In the genomic region with DNA sequence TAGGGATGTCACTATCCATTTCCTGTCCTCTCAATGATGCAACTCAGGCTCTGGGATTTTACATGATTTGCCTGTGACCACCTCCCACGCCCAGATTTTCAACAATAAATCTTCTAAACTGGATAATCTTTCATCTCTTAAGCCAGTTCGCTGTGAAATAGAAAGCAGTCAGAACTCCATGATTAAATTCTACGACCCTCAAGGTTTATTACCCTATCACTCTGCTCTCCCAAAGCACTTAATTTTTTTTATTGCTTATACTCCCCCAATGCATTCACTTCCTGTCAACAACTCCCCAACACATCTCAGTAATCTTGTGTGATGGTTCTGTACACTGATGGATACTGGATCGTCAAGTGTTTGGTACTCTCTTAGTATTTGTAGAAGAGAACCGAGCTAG, we compare ENCODE assay signal across 20 mouse cellular contexts.
A peak's percentile ranks its signal among the peaks of the same experiment; 100 is the strongest.
DNase-seq lines count a peak whose midpoint lies in the region; ATAC-seq and TF ChIP-seq lines count a peak whose summit lies in the region.
"Had no signal": no experiment of that assay in that cellular context is flagged by ENCODE, and none has a peak within 500 bp of the region (broad histone marks: within the 10 kb centered on the region; RNA-seq: fewer than 3 reads in every experiment).

No protein-coding gene starts in this region.

- no peak overlapping the region for H3K4me3 ChIP-seq in kidney, postnatal 0 days (replicated peaks; ENCODE audit: low read depth, low read length)
- H3K4me3 ChIP-seq: embryonic facial prominence, embryonic 10.5 days; embryonic facial prominence, embryonic 12.5 days; forebrain, embryonic 13.5 days; forebrain, embryonic 15.5 days had no signal

- no peak overlapping the region for H3K9ac ChIP-seq in kidney, postnatal 0 days (ENCODE audit: low read depth, low read length)
- H3K9ac ChIP-seq: embryonic facial prominence, embryonic 12.5 days; forebrain, embryonic 13.5 days; forebrain, embryonic 15.5 days; forebrain, postnatal 0 days had no signal

- no peak for ATAC-seq in kidney, postnatal 0 days (replicated peaks; ENCODE audit: low FRiP score, low read depth)
- ATAC-seq: activated CD4-positive, CD25-positive, alpha-beta regulatory T cell, adult 4 months; forebrain, embryonic 13.5 days; forebrain, embryonic 15.5 days; forebrain, postnatal 0 days; Patski had no signal

- no peaks in the 10 kb centered on the region for H3K9me3 ChIP-seq in kidney, postnatal 0 days (replicated peaks; ENCODE audit: low read length)
- H3K9me3 ChIP-seq: embryonic facial prominence, embryonic 10.5 days; embryonic facial prominence, embryonic 12.5 days; forebrain, embryonic 13.5 days; forebrain, embryonic 15.5 days had no signal

- DNase-seq in kidney, postnatal 0 days (ENCODE audit: low spot score): peak; percentile 65
- DNase-seq in kidney, postnatal 4 days: no peak
- DNase-seq in kidney, postnatal 14 days: peak; percentile 4
- no peak for DNase-seq in kidney, adult 18-20 months
- peak; percentile 12 for DNase-seq in hindlimb bud, embryonic 11.5 days (ENCODE audit: extremely low spot score, low read depth, low spot score)
- DNase-seq in cerebellum, postnatal 36 days: no peak
- DNase-seq: adrenal gland, adult 8-10 months; adrenal gland, postnatal 14 days; adrenal gland, postnatal 36 days; cerebellum, adult 18-20 months; cerebellum, adult 8-10 months; cerebellum, adult 9-11 months; cerebellum, postnatal 14 days; forebrain, postnatal 0 days had no signal

- H3K27ac ChIP-seq in kidney, postnatal 0 days: no peak overlapping the region
- H3K27ac ChIP-seq: embryonic facial prominence, embryonic 10.5 days; embryonic facial prominence, embryonic 12.5 days; forebrain, embryonic 13.5 days; forebrain, embryonic 15.5 days had no signal

- no peaks in the 10 kb centered on the region for H3K36me3 ChIP-seq in kidney, postnatal 0 days (ENCODE audit: insufficient read depth, low read length)
- H3K36me3 ChIP-seq: embryonic facial prominence, embryonic 10.5 days; embryonic facial prominence, embryonic 12.5 days; forebrain, embryonic 15.5 days had no signal

- TF ChIP-seq CTCF in kidney, postnatal 0 days (IDR thresholded peaks at IDR 0.05; ENCODE audit: low read depth): no peak

- H3K4me2 ChIP-seq in kidney, postnatal 0 days (ENCODE audit: low read length): no peak overlapping the region
- H3K4me2 ChIP-seq: embryonic facial prominence, embryonic 12.5 days; forebrain, embryonic 13.5 days; forebrain, embryonic 15.5 days had no signal

- WGBS in kidney, postnatal 0 days: 26% methylated on average over 5 of the region's 5 CpGs

- H3K4me1 ChIP-seq in kidney, postnatal 0 days (replicated peaks; ENCODE audit: insufficient read depth, low read length): no peaks in the 10 kb centered on the region
- H3K4me1 ChIP-seq: embryonic facial prominence, embryonic 10.5 days; embryonic facial prominence, embryonic 12.5 days; forebrain, embryonic 13.5 days; forebrain, embryonic 15.5 days had no signal

- no peaks in the 10 kb centered on the region for H3K27me3 ChIP-seq in kidney, postnatal 0 days (ENCODE audit: insufficient read depth, low read length)
- H3K27me3 ChIP-seq: embryonic facial prominence, embryonic 12.5 days; forebrain, embryonic 13.5 days; forebrain, embryonic 15.5 days; Patski had no signal

Comparison
In these comparisons a context has a peak if more than half of its experiments do, and no peak if none do; other contexts are left out.
1. DNase-seq: peak in kidney, postnatal 0 days (single experiment), kidney, postnatal 14 days (single experiment) and hindlimb bud, embryonic 11.5 days (single experiment); none in kidney, postnatal 4 days (0 of 2), kidney, adult 18-20 months (single experiment) and cerebellum, postnatal 36 days (0 of 2).